Mouse (Mus musculus) forebrain, embryonic 11.5 days (tissue): ENCODE measurements around the gene Jmjd1c. TPM values are rescaled to one million over a fixed set of nuclear protein-coding genes. Genes with fewer than 3 reads are reported as not detected.

Experiments used
- ATAC-seq: fragments of 200-750 bp; cut with Nextera tagmentation; replicated peaks from 2 replicates; pipeline ENCODE4 v1.8.0; 2017; ENCODE audit warnings: moderate TSS enrichment; ENCODE audit not compliant: low FRiP score
- DNase-seq: peaks from one replicate; pipeline ENCODE4 v3.0.0-alpha.2; 2017; ENCODE audit warnings: low spot score
- H3K27ac ChIP-seq: fragments of 300-500 bp; sonication (generic); 2 replicates; pipeline ENCODE4 v1.5.1; 2014; ENCODE audit warnings: low read depth, low read length
- H3K27me3 ChIP-seq: fragments of 300-500 bp; sonication (generic); 2 replicates; pipeline ENCODE4 v1.6.1; 2014; ENCODE audit warnings: mild to moderate bottlenecking, low read length, mixed read lengths; ENCODE audit not compliant: control insufficient read depth, insufficient read depth
- H3K36me3 ChIP-seq: fragments of 300-500 bp; sonication (generic); 2 replicates; pipeline ENCODE4 v1.6.1; 2014; ENCODE audit warnings: mild to moderate bottlenecking, low read length, moderate library complexity, mixed read lengths; ENCODE audit not compliant: control insufficient read depth, insufficient read depth
- H3K4me1 ChIP-seq: fragments of 300-500 bp; sonication (generic); replicated peaks from 2 replicates; pipeline ENCODE4 v1.6.1; 2014; ENCODE audit warnings: low read length, mixed read lengths; ENCODE audit not compliant: control insufficient read depth, insufficient read depth
- H3K4me2 ChIP-seq: fragments of 300-500 bp; sonication (generic); 2 replicates; pipeline ENCODE4 v1.6.1; 2014; ENCODE audit warnings: low read depth, mild to moderate bottlenecking, low read length, moderate library complexity, mixed read lengths; ENCODE audit not compliant: severe bottlenecking
- H3K4me3 ChIP-seq: fragments of 300-500 bp; sonication (generic); 2 replicates; pipeline ENCODE4 v1.5.1; 2014; ENCODE audit warnings: low read depth, low read length
- H3K9ac ChIP-seq: fragments of 300-500 bp; sonication (generic); 2 replicates; pipeline ENCODE4 v1.6.1; 2014; ENCODE audit warnings: low read length
- H3K9me3 ChIP-seq: fragments of 300-500 bp; sonication (generic); 2 replicates; pipeline ENCODE4 v1.6.1; 2016; ENCODE audit warnings: low read length, mixed read lengths; ENCODE audit not compliant: control insufficient read depth
- WGBS: fragments of 180-500 bp; shearing (Covaris S2); extraction: QIAGEN DNeasy Blood & Tissue Kit; methylation state at CpG from one replicate; pipeline ENCODE4 v1.1.7; 2014; 5-methylcytosine and 5-hydroxymethylcytosine counted together
- polyA plus RNA-seq: library from polyadenylated mRNA; unstranded; fragments of >200 nt; fragmentation: Nextera tagmentation; extraction: Ambion mirVana; gene quantifications from 2 replicates; pipeline ENCODE4 v1.2.1, GENCODE M21; 2014

Gene Jmjd1c
- polyA plus RNA-seq, 1 experiment from 2014 or later, result 55.7 TPM

GRCm38 (mm10) chr10:67079030-67079429 is 16.9 kb upstream of the Jmjd1c start:
- ATAC-seq, result 0 out of 2 replicates have a peak, but pooled peaks have one; percentile 30
- 52% methylated on average over 4 of the region's 4 CpGs for WGBS
- Histone ChIP-seq H3K27ac (peak overlapping the region; percentile 51; the same call in 1 of the 2 replicates), H3K4me3 (no peak overlapping the region), H3K4me2 (no peak overlapping the region), H3K9me3 (no peaks in the 10 kb centered on the region), H3K4me1 (peaks cover 5% of the 10 kb centered on the region; the same call in 1 of the 2 replicates), H3K36me3 (no peaks in the 10 kb centered on the region), H3K9ac (no peak overlapping the region), H3K27me3 (no peaks in the 10 kb centered on the region)
- DNase-seq, result no peak

GRCm38 (mm10) chr10:67081206-67082007 is 14.5 kb upstream of the Jmjd1c start:
- no peaks in the 10 kb centered on the region for H3K27me3 ChIP-seq
- DNase-seq (no peak), ATAC-seq (no peak)
- H3K4me2 ChIP-seq, result no peak overlapping the region
- no peaks in the 10 kb centered on the region for H3K36me3 ChIP-seq
- H3K4me3 ChIP-seq, result no peak overlapping the region
- peaks cover 5% of the 10 kb centered on the region; the same call in 1 of the 2 replicates for H3K4me1 ChIP-seq
- 84% methylated on average over 18 of the region's 18 CpGs for WGBS
- H3K27ac ChIP-seq, result no peak overlapping the region
- no peak overlapping the region for H3K9ac ChIP-seq
- no peaks in the 10 kb centered on the region for H3K9me3 ChIP-seq

GRCm38 (mm10) chr10:67082531-67082930 is 13.4 kb upstream of the Jmjd1c start:
- ATAC-seq, result no peak
- WGBS, result 78% methylated on average over 4 of the region's 4 CpGs

GRCm38 (mm10) chr10:67083446-67084166 is 12.3 kb upstream of the Jmjd1c start:
- H3K4me2 ChIP-seq, result no peak overlapping the region
- no peak overlapping the region for H3K9ac ChIP-seq
- H3K4me1 ChIP-seq, result peaks cover 5% of the 10 kb centered on the region; the same call in 1 of the 2 replicates
- no peak overlapping the region for H3K4me3 ChIP-seq
- H3K9me3 ChIP-seq, result no peaks in the 10 kb centered on the region
- no peaks in the 10 kb centered on the region for H3K36me3 ChIP-seq
- WGBS, result 78% methylated on average over 10 of the region's 10 CpGs
- no peak overlapping the region for H3K27ac ChIP-seq
- ATAC-seq (no peak), DNase-seq (no peak)
- no peaks in the 10 kb centered on the region for H3K27me3 ChIP-seq

More at GRCm38 (mm10) chr10:67082531-67082930, 13.4 kb upstream of the Jmjd1c start:
- H3K4me3 ChIP-seq, result no peak overlapping the region
- H3K27ac ChIP-seq, result no peak overlapping the region
- H3K4me1 ChIP-seq, result peaks cover 5% of the 10 kb centered on the region; the same call in 1 of the 2 replicates
- no peaks in the 10 kb centered on the region for H3K9me3 ChIP-seq
- no peak overlapping the region for H3K4me2 ChIP-seq
- no peak overlapping the region for H3K9ac ChIP-seq
- H3K36me3 ChIP-seq, result no peaks in the 10 kb centered on the region
- no peaks in the 10 kb centered on the region for H3K27me3 ChIP-seq
- no peak for DNase-seq

GRCm38 (mm10) chr10:67085124-67085523 is 10.8 kb upstream of the Jmjd1c start:
- Histone ChIP-seq H3K9me3 (no peaks in the 10 kb centered on the region), H3K27me3 (no peaks in the 10 kb centered on the region), H3K4me2 (no peak overlapping the region), H3K4me3 (no peak overlapping the region), H3K27ac (no peak overlapping the region), H3K4me1 (no peaks in the 10 kb centered on the region), H3K9ac (no peak overlapping the region), H3K36me3 (no peaks in the 10 kb centered on the region)
- ATAC-seq (no peak), DNase-seq (no peak)
- 91% methylated on average over 10 of the region's 10 CpGs for WGBS

GRCm38 (mm10) chr10:67085916-67086315 is 10.0 kb upstream of the Jmjd1c start:
- Histone ChIP-seq H3K4me1 (no peaks in the 10 kb centered on the region), H3K4me2 (no peak overlapping the region), H3K9ac (no peak overlapping the region), H3K4me3 (no peak overlapping the region), H3K27me3 (no peaks in the 10 kb centered on the region), H3K9me3 (no peaks in the 10 kb centered on the region), H3K27ac (no peak overlapping the region), H3K36me3 (no peaks in the 10 kb centered on the region)
- 94% methylated on average over 7 of the region's 7 CpGs for WGBS
- DNase-seq, result no peak
- no peak for ATAC-seq

- Histone ChIP-seq H3K27ac (no peak overlapping the region), H3K36me3 (no peaks in the 10 kb centered on the region), H3K4me1 (no peaks in the 10 kb centered on the region), H3K4me3 (no peak overlapping the region), H3K4me2 (no peak overlapping the region), H3K9ac (no peak overlapping the region), H3K27me3 (no peaks in the 10 kb centered on the region), H3K9me3 (no peaks in the 10 kb centered on the region)
- DNase-seq, result no peak
- 94% methylated on average over 5 of the region's 5 CpGs for WGBS
- ATAC-seq, result no peak
Measured at GRCm38 (mm10) chr10:67087447-67088226, 8.3 kb upstream of the Jmjd1c start.

- no peaks in the 10 kb centered on the region for H3K27me3 ChIP-seq
- no peaks in the 10 kb centered on the region for H3K36me3 ChIP-seq
- DNase-seq (no peak), ATAC-seq (no peak)
- no peak overlapping the region for H3K4me2 ChIP-seq
- no peak overlapping the region for H3K4me3 ChIP-seq
- H3K9me3 ChIP-seq, result no peaks in the 10 kb centered on the region
- 95% methylated on average over 4 of the region's 4 CpGs for WGBS
- H3K9ac ChIP-seq, result no peak overlapping the region
- no peak overlapping the region for H3K27ac ChIP-seq
- 0 out of 2 replicates have a peak, but pooled peaks cover 3% of the 10 kb centered on the region for H3K4me1 ChIP-seq
Measured at GRCm38 (mm10) chr10:67090611-67091010, 5.3 kb upstream of the Jmjd1c start.
